Mouse (Mus musculus) lung, postnatal 25 days (tissue): ENCODE results near the gene Mgll.

ENCODE experiments used
- DNase-seq: peaks from one replicate; pipeline ENCODE4 v3.0.0; 2022; ENCODE audit warnings: low spot score

Gene Mgll

GRCm38 (mm10) chr6:88724313-88725195 is at the start of gene Mgll:
Gene Mgll, plus strand, starts transcription at chr6:88724412.
- peak; percentile 48 for DNase-seq

GRCm38 (mm10) chr6:88675815-88676214 is 48.4 kb upstream of the Mgll start:
- no peak for DNase-seq

- no peak for DNase-seq
These were observed 47.2 kb upstream of the Mgll start for GRCm38 (mm10) chr6:88676753-88677736.

- no peak for DNase-seq
These were observed 46.5 kb upstream of the Mgll start for GRCm38 (mm10) chr6:88677738-88678137.

- no peak for DNase-seq
These were observed 43.2 kb upstream of the Mgll start for GRCm38 (mm10) chr6:88681026-88681425.

GRCm38 (mm10) chr6:88683380-88684053 is 40.7 kb upstream of the Mgll start:
- no peak for DNase-seq

GRCm38 (mm10) chr6:88688171-88688570 is 36.0 kb upstream of the Mgll start:
- no peak for DNase-seq

GRCm38 (mm10) chr6:88688712-88689111 is 35.5 kb upstream of the Mgll start:
- no peak for DNase-seq

GRCm38 (mm10) chr6:88690211-88690610 is 34.0 kb upstream of the Mgll start:
- DNase-seq: no peak

- DNase-seq: no peak
These were observed 32.9 kb upstream of the Mgll start for GRCm38 (mm10) chr6:88691361-88691760.

GRCm38 (mm10) chr6:88702887-88703286 is 21.3 kb upstream of the Mgll start:
- DNase-seq: no peak

- no peak for DNase-seq
These were observed 20.5 kb upstream of the Mgll start for GRCm38 (mm10) chr6:88703731-88704130.

- DNase-seq: no peak
These were observed 15.6 kb upstream of the Mgll start for GRCm38 (mm10) chr6:88708401-88709278.

- no peak for DNase-seq
These were observed 15.0 kb upstream of the Mgll start for GRCm38 (mm10) chr6:88709279-88709575.

- no peak for DNase-seq
These were observed 12.9 kb upstream of the Mgll start for GRCm38 (mm10) chr6:88711313-88711712.

GRCm38 (mm10) chr6:88712083-88712482 is 12.1 kb upstream of the Mgll start:
- no peak for DNase-seq

- no peak for DNase-seq
These were observed 10.9 kb upstream of the Mgll start for GRCm38 (mm10) chr6:88713320-88713719.

GRCm38 (mm10) chr6:88714200-88714674 is 10.0 kb upstream of the Mgll start:
- DNase-seq: no peak

GRCm38 (mm10) chr6:88715378-88715781 is 8.8 kb upstream of the Mgll start:
- DNase-seq: no peak

GRCm38 (mm10) chr6:88715966-88716365 is 8.2 kb upstream of the Mgll start:
- no peak for DNase-seq
